Mouse (Mus musculus) layer of hippocampus, adult 9-10 months (tissue): ENCODE data around the gene Atg7.

ENCODE experiments used
- DNase-seq: peaks from one replicate; pipeline ENCODE4 v3.0.0; 2022; ENCODE audit warnings: low spot score

Atg7 gene

DNA sequence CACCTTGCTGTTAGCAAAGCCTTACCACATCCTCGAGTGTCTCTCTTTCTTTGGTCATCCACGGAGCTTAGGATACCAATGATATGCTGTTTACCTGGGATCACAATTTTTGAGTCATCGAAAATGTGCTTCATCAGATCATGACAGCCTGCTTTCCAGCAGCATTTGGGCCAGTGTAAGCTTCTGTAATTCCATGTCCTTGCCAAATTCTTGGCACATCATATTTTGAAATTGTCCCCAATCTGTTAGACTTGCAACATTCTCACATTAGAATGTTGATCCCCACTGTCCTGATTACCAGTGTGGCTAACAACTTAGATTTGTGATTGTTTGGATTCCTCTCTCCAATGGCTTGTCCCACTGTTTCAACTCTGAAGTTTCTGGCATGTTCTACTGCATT is 144.7 kb downstream of the Atg7 start:
- DNase-seq = no peak

GRCm38 (mm10) chr6:114788663-114789062 is 145.8 kb downstream of the Atg7 start:
- DNase-seq = no peak

- no peak for DNase-seq
These were observed 147.2 kb downstream of the Atg7 start for GRCm38 (mm10) chr6:114790084-114790483.

DNA sequence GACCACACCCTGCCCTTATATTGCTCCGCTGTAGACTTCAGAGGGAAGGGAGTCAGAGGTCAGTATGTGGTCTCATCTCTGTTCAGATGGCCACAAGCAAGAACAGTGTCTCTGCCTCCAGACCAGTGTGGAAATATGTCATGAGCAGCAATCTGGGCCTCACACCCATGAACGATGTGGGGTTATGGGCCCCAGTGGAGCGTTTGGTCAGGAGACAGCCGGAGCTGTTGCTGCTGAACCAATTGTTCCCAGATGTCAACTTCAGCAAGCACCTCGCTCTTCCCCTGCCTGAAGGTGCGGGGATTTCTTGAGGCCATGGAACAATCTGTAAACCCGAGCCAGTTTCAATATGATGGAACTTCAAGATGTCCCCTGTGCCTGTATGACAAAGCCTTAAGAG is 148.0 kb downstream of the Atg7 start:
- no peak for DNase-seq

GRCm38 (mm10) chr6:114791846-114792245 is 148.9 kb downstream of the Atg7 start:
- no peak for DNase-seq

DNA sequence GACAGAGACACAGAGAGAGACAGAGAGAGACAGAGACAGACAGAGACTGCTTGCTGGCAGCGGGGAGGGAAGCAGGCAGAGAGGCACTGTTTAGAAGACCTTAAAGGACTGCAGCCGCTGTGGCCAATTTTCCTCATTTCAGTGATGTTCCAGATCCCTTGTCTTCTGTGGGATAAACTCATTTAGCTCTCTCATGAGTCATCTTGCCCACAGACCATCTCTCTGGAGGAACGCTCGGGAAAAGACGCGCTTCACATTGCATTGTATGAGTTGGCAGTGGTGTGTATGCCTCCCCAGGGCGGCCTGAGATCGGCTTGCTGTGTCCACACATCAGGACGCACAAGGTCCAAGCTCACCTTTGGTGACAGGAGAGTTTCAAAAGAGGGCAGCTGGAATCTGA is 151.8 kb downstream of the Atg7 start:
- no peak for DNase-seq

DNA sequence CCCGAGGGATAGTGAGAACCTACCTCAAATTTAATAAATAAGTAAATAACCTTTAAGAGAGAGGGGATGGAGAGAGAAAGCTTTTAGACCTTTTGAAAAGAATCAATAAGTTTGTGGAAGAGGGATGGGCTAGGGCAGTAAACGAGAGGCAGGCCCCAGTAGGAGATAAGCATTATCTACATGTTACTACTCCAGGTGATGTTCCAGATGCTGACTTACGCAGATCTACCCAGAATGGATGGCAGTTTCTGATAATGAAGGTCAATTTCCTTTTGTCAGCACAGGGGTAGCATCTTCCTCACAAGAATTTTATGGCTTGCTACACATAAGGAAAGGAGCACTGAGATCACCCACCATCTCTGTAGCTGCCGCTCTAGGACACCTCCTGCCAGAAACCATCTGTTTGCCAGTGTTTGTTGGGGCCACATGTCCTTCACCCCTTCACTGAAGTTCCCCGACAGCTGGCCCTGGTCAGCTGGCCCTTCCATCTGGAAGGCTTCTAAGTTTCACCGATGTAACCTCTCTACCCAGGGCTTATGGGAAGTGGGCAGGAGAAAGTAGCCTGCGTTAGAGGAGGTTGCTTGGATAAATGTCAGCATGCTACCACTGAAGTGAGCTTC is 152.9 kb downstream of the Atg7 start:
- DNase-seq = no peak

DNA sequence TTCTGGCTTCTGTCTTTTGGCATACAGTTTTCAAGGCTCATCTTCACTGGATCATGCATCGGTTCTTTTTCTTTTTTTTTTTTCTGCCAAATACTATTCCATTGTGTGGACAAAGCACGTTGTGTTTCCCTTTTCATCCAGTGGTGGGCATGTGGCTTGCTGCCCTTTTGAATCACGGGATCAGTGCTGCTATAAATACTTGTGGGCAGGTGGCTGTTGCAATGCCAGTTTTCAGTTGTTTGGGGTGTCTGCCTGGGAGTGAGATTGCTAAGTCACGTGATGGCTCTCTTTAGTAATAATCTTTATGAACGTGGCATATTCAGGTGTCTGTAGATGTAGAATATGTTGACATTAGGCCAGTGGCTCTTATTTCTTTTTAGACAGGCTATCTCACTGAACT is 155.0 kb downstream of the Atg7 start:
- DNase-seq = no peak

DNA sequence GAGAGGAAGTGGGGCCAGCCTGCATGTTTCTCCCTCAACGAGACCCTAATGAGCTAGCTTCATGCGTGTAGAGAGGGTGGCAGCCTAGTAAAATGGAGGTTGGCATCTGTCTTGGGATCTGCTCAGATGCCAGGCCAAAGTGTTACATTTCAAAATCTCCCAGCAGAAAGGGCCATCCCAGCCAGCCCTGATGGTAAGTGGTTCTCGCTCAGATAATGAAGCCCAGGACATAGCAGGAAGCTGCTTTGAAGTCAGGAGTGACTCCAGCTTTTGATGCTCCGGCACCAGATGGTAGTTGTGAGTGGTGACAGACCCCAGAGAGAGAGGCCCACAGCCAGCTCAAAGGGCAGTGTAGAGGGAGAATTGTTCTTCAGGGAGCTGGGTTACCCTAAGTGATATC is 155.8 kb downstream of the Atg7 start:
- DNase-seq = no peak

DNA sequence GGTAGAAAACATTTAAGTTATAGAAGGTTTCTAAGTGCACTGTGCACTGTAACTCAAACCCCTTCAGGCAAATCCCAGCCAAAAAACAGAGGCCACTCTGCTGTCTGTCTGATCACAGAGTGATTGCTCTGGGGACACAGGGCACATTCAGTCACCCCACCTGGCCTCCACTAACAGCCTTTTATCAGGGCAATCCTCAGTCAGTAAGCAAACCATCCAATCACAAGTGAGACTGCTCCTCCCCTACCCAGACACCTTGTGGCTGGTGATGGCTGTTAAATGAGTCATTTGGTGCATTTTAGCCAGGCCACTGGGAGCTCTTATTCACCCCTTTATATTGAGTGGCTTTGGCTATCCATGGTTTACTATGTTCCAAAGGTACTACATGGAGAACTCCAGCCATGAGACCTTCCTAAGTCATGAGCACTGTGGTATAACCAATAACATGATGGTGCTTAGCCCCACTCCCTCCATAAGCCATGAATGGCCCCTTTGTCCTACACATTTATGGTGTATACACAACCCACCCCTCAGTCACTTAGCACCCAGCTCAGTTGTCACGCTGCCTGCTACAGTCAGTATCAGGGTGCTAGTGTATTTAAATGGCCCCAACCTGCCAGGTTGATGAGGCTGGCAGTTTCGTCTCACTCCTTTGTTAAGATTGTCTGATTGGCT is 157.5 kb downstream of the Atg7 start:
- no peak for DNase-seq

GRCm38 (mm10) chr6:114803915-114804535 is 161.1 kb downstream of the Atg7 start:
- DNase-seq = no peak

GRCm38 (mm10) chr6:114804866-114805265 is 162.0 kb downstream of the Atg7 start:
- no peak for DNase-seq

- DNase-seq = no peak
These were observed 163.0 kb downstream of the Atg7 start for GRCm38 (mm10) chr6:114805927-114806326.

GRCm38 (mm10) chr6:114807474-114807873 is 164.6 kb downstream of the Atg7 start:
- DNase-seq = no peak

DNA sequence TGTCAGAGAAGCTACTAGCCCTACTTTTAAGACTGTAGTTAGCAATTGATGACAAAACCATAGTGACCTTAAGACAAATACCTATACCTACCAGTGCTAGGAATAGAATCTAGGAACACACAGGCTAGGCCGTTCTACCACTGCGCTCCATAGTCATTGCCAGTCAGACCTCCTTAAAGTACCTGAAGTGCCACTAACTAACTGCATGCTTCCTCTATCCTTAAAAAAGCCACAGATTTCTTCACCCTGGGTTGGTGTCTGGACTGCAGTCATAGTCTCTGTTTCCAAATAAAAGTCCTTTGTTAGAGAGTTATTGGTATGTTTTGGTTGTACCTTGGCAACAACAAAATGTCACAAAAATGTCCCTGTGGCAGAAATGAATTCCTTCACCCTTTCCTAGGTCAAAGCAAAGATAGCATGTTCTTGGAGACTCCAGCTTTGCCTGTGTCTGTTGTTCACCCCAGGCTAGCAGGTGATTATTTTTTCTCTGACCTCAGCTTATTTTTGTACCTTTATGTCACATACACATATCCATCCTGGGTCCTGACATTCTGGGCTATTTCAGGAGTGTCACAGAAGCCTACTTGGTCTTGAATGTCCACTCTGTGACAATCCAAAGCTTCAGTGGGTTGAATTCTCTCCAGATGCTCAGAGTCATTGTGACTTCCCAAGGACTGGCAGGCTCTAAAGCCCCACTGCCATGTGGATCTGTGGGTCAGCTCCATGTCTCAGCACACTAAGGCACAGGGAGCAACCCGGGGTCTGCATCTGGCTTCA is 165.9 kb downstream of the Atg7 start:
- DNase-seq = no peak

DNA sequence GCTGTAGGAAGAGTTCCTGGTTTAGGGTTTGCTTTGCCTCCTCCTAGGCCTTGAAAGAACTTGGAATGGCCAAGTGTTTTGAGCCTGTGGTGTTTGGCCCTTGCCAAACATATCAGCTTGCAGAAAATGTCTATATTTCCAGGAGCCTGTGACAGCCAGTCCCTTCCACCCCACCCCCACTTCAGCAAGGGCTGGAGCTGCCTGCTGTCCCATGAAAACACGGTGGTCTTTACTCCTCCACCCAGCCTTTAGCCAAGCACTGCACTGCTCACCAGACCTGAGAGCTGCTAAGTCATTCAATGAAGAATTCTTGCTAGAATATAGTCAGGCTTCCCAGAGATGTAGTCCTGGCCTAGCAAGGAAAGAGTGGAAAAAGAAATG is 166.5 kb downstream of the Atg7 start:
- DNase-seq = no peak

DNA sequence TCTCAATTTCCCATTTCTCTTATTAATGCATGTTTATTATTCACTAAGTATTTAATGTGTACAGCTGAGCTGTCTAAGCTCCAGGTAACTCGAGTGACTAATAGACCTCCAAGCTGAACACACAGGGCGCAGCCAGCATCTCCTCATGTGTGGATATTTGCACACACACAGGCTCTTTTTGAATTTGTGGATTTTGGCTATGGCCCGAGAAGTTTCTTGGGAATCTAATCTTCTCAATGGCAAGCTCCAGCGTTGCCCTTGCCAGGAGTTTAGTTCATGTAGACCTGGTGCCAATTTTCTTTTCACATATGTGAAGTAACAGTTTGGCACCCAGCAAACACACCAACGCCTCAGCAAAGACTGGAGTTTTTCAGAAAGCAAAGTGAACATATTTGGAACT is 169.4 kb downstream of the Atg7 start:
- no peak for DNase-seq

DNA sequence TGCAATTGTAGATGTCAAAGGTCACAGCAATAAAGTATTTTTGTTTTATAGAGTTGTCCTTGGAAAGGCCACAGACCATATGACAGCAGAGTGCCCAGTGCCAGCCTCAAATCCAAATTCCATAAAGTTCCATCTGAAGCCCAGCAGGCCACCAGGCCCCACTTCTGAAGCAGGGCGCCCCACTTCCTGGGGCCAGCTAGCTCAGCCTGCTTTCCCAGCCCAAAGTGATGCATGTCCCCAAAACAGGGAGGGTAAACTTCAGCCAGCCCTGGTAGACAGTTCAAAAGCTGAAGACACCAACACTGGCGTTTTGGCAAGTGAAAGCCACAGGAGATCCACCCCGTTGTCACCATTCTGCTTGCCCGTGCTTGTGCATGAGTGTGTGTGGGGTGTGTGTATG is 169.9 kb downstream of the Atg7 start:
- no peak for DNase-seq

GRCm38 (mm10) chr6:114814199-114814881 is 171.4 kb downstream of the Atg7 start:
- no peak for DNase-seq

DNA sequence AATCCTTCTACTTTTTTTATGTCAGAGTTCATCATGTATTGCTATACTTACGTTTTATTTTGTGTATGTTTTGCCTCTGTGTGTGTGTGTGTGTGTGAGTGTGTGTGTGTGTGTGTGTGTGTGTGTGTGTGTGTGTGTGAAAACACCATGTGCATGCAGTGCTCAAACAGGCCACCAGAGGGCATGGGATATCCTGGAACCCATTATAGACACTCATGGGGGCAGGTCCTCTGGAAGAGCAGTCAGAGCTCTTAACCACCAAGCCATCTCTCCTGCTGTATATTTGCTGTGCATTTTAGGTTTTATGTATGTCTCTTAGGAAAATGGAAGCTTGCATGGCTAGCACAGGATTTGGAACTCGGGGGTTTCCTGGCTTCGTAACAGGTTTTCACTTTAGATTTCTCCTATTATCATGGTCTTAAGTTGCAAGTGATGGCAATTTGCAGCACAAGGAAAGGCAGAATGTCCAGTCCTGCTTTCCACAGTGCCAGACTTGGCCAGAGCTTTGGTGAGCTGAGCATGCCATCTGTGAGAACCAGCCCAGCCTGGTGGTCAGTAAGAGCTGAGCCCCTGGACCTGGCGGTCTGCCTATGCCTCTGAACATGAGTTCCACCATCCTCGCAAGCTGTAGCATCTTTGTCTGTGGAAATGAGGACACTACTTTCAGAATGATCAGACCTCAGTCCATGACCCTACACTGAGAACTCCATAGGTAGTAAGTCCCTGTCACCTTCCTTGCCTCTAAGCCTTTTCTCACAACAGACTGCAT is 172.2 kb downstream of the Atg7 start:
- no peak for DNase-seq

DNA sequence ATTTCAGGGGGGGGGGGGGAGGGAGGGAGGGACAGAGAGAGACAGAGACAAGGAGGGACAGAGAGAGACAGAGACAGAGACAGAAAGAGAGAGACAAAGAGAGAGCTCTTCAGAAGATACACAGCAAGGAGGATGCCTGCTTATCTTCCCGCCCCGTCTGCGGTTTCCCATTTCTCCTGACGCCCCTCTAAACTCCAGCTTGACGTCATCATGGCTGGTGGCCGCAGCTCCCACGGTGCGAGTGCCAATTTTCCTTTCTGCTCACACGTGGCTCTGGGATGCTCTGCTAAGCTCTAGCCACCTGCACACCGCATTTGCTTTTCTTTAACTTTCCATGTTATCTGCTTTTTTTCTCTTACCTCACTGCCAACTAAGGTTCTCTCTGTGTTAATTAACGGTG is 175.1 kb downstream of the Atg7 start:
- no peak for DNase-seq

DNA sequence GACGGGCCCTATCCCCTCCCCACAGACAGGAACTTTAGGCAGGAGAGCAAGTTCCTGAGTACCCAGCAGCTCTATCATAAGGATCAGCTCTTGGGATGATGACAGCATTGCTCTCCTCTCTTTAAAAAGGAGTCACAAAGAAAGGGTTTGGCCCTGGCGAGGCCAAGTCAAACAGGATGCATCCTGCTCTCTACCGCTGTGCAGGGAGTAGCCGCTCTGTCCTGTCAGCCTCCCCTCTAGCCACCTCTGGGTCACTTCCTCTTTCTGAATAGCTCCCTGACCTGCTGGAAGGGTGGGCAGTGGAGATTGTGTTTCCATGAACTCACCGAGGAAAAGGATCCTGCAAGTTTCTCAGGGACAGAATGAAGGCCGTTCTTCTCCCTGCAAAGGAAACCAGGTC is 175.6 kb downstream of the Atg7 start:
- no peak for DNase-seq
